Mouse (Mus musculus) E14TG2a.4 (cell line): ENCODE data around the gene Adamts4.

Experiments used
- CTCF ChIP-seq: conservative IDR thresholded peaks from 2 replicates; pipeline ENCODE4 v1.5.1; 2014; ENCODE audit warnings: low read length
- NANOG ChIP-seq: IDR thresholded peaks from 2 replicates; pipeline ENCODE4 v1.6.1; 2014; ENCODE audit warnings: borderline replicate concordance, low read length, mixed read lengths
- POU5F1 ChIP-seq: IDR thresholded peaks from 2 replicates; pipeline ENCODE4 v1.6.1; 2014; ENCODE audit warnings: low read length, borderline replicate concordance

DNA sequence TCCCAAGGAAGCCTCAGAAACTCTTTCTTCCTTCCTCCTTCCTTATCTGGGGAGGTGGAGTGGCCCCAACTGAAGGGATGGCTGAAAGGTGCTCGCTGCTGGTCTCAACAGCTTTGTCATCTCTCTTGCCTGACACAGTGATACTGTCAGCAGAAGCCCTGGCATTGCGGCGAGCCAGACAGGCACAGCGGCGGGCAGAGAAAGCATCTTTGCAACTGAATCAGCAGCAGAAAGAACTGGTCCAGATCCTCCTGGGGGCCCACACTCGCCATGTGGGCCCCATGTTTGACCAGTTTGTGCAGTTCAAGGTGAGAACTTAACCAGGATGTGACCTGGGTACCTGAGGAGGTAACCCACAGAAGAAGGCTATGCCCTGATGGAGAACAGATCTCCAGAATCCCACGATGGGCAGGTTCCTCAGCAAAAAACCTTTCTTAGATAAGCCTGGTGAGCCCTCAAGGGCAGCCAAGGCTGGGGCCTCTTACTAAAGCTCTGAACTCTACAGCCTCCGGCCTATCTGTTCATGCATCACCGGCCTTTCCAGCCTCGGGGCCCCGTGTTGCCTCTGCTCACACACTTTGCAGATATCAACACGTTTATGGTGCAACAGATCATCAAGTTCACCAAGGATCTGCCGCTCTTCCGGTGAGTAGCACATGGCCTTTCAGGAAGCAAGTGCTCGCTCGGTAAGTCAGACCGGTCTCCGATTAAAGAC is 33.8 kb upstream of the Adamts4 start:
- TF ChIP-seq CTCF: no peak
- no peak for TF ChIP-seq NANOG
- no peak for TF ChIP-seq POU5F1
